Comparison of ENCODE assay signal across 9 mouse cellular contexts in the genomic region with DNA sequence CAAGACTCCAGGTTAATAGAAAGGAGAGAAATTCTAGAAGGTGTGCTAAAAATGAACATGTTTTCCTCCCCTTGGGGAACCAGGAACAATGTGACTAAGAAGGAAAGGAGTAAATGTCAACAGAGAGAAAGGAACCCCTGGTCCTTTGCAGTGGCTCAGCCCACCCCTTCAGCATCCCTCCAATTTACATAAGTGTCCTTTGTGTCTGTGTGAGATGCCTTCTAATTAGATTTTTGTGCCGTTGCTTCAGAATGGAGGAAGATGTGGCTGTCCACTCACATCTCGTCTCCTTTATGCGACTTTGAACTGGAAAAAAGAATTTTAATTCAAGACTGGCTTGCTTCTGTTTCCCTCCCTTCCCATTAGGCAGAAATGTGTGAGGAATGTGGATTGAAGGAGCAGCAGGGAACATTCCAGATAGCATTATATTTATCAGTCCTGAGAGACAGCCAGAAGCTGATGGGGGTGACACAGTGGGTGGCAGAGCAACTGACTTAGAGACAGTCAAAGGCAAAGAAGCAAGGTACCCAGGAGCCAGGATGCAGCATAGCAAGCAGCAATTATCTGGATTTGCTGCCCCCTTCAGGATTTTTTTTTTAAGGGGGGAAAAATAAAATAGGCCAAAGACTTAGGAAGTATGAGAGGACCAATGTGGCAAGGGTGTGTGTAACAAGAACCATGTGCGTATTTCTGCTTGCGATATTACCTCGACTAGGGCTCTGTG.
DNase-seq lines count a peak whose midpoint lies in the region; ATAC-seq and TF ChIP-seq lines count a peak whose summit lies in the region.
"Had no signal": no experiment of that assay in that cellular context is flagged by ENCODE, and none has a peak within 500 bp of the region (broad histone marks: within the 10 kb centered on the region; RNA-seq: fewer than 3 reads in every experiment).

No protein-coding gene starts in this region.

- no peaks in the 10 kb centered on the region for H3K4me1 ChIP-seq in kidney, postnatal 0 days (replicated peaks; ENCODE audit: insufficient read depth, low read length)
- H3K4me1 ChIP-seq in kidney, embryonic 15.5 days = no peaks in the 10 kb centered on the region
- H3K4me1 ChIP-seq in forebrain, embryonic 14.5 days (ENCODE audit: control insufficient read depth, insufficient read depth, low read length) = peaks cover 6% of the 10 kb centered on the region; the same call in 1 of the 2 replicates
- H3K4me1 ChIP-seq in midbrain, embryonic 15.5 days = peaks cover 7% of the 10 kb centered on the region

- 60% methylated on average over 6 of the region's 6 CpGs for WGBS in kidney, postnatal 0 days
- WGBS in kidney, embryonic 15.5 days = 74% methylated on average over 6 of the region's 6 CpGs
- 41% methylated on average over 6 of the region's 6 CpGs for WGBS in forebrain, embryonic 14.5 days
- 38% methylated on average over 6 of the region's 6 CpGs for WGBS in midbrain, embryonic 15.5 days

- no peaks in the 10 kb centered on the region for H3K27me3 ChIP-seq in kidney, postnatal 0 days (ENCODE audit: insufficient read depth, low read length)
- no peaks in the 10 kb centered on the region for H3K27me3 ChIP-seq in kidney, embryonic 15.5 days
- no peaks in the 10 kb centered on the region for H3K27me3 ChIP-seq in forebrain, embryonic 14.5 days (replicated peaks; ENCODE audit: control insufficient read depth, insufficient read depth, low read length)
- H3K27me3 ChIP-seq in midbrain, embryonic 15.5 days (replicated peaks) = no peaks in the 10 kb centered on the region
- H3K27me3 ChIP-seq: limb, embryonic 13.5 days had no signal

- peak; percentile 62 for TF ChIP-seq CTCF in kidney, postnatal 0 days (IDR thresholded peaks at IDR 0.05; ENCODE audit: low read depth)

- H3K27ac ChIP-seq in kidney, postnatal 0 days = no peak overlapping the region
- no peak overlapping the region for H3K27ac ChIP-seq in kidney, embryonic 15.5 days
- H3K27ac ChIP-seq in forebrain, embryonic 14.5 days (ENCODE audit: low read depth, low read length) = no peak overlapping the region
- 0 out of 2 replicates have a peak overlapping the region, but pooled peaks have one; percentile 36 for H3K27ac ChIP-seq in midbrain, embryonic 15.5 days
- H3K27ac ChIP-seq: limb, embryonic 13.5 days had no signal

- H3K4me3 ChIP-seq in kidney, postnatal 0 days (replicated peaks; ENCODE audit: low read depth, low read length) = no peak overlapping the region
- no peak overlapping the region for H3K4me3 ChIP-seq in kidney, embryonic 15.5 days (replicated peaks)
- H3K4me3 ChIP-seq in forebrain, embryonic 14.5 days (ENCODE audit: low read depth, low read length) = no peak overlapping the region
- H3K4me3 ChIP-seq in midbrain, embryonic 15.5 days = no peak overlapping the region
- H3K4me3 ChIP-seq: limb, embryonic 13.5 days had no signal

- no peaks in the 10 kb centered on the region for H3K36me3 ChIP-seq in kidney, postnatal 0 days (ENCODE audit: insufficient read depth, low read length)
- H3K36me3 ChIP-seq in kidney, embryonic 15.5 days = no peaks in the 10 kb centered on the region
- no peaks in the 10 kb centered on the region for H3K36me3 ChIP-seq in forebrain, embryonic 14.5 days (ENCODE audit: control insufficient read depth, insufficient read depth, low read length)
- no peaks in the 10 kb centered on the region for H3K36me3 ChIP-seq in midbrain, embryonic 15.5 days (replicated peaks)
- H3K36me3 ChIP-seq: limb, embryonic 13.5 days had no signal

- DNase-seq in kidney, postnatal 0 days (ENCODE audit: low spot score) = peak; percentile 59
- DNase-seq in adipocyte (ENCODE audit: low spot score) = peak; percentile 50
- DNase-seq in forebrain, embryonic 14.5 days (ENCODE audit: low spot score) = peak; percentile 51
- no peak for DNase-seq in urinary bladder, postnatal 4 days (ENCODE audit: low spot score in 2 of 2)
- DNase-seq in T-cell, adult 2 months (ENCODE audit: low spot score) = no peak
- DNase-seq in thymus, adult 18-20 months = no peak

- no peak overlapping the region for H3K9ac ChIP-seq in kidney, postnatal 0 days (ENCODE audit: low read depth, low read length)
- H3K9ac ChIP-seq in kidney, embryonic 15.5 days = no peak overlapping the region
- H3K9ac ChIP-seq in forebrain, embryonic 14.5 days (ENCODE audit: low read length) = no peak overlapping the region
- H3K9ac ChIP-seq in midbrain, embryonic 15.5 days = no peak overlapping the region
- H3K9ac ChIP-seq: limb, embryonic 13.5 days had no signal

- no peak for ATAC-seq in kidney, postnatal 0 days (replicated peaks; ENCODE audit: low FRiP score, low read depth)
- ATAC-seq in kidney, embryonic 15.5 days (replicated peaks; ENCODE audit: low FRiP score) = no peak
- ATAC-seq in forebrain, embryonic 14.5 days = peak; percentile 59
- peak; percentile 85 for ATAC-seq in midbrain, embryonic 15.5 days (replicated peaks)

- no peaks in the 10 kb centered on the region for H3K9me3 ChIP-seq in kidney, postnatal 0 days (replicated peaks; ENCODE audit: low read length)
- no peaks in the 10 kb centered on the region for H3K9me3 ChIP-seq in kidney, embryonic 15.5 days (replicated peaks)
- no peaks in the 10 kb centered on the region for H3K9me3 ChIP-seq in forebrain, embryonic 14.5 days (replicated peaks; ENCODE audit: control insufficient read depth, low read length)
- H3K9me3 ChIP-seq in midbrain, embryonic 15.5 days = no peaks in the 10 kb centered on the region
- H3K9me3 ChIP-seq: limb, embryonic 13.5 days had no signal

- H3K4me2 ChIP-seq in kidney, postnatal 0 days (ENCODE audit: low read length) = no peak overlapping the region
- H3K4me2 ChIP-seq in kidney, embryonic 15.5 days = no peak overlapping the region
- no peak overlapping the region for H3K4me2 ChIP-seq in forebrain, embryonic 14.5 days (ENCODE audit: low read length)
- H3K4me2 ChIP-seq in midbrain, embryonic 15.5 days = no peak overlapping the region
- H3K4me2 ChIP-seq: limb, embryonic 13.5 days had no signal

Comparison
In these comparisons a context has a peak if more than half of its experiments do, and no peak if none do; other contexts are left out.
1. ATAC-seq: peak in forebrain, embryonic 14.5 days (single experiment) and midbrain, embryonic 15.5 days (single experiment); none in kidney, postnatal 0 days (single experiment) and kidney, embryonic 15.5 days (single experiment).
2. DNase-seq: peak in kidney, postnatal 0 days (single experiment), adipocyte (single experiment) and forebrain, embryonic 14.5 days (single experiment); none in urinary bladder, postnatal 4 days (0 of 2), T-cell, adult 2 months (single experiment) and thymus, adult 18-20 months (0 of 2).